Mouse (Mus musculus): Measurements from ENCODE around the gene Efhc1.

The Efhc1 gene

DNA sequence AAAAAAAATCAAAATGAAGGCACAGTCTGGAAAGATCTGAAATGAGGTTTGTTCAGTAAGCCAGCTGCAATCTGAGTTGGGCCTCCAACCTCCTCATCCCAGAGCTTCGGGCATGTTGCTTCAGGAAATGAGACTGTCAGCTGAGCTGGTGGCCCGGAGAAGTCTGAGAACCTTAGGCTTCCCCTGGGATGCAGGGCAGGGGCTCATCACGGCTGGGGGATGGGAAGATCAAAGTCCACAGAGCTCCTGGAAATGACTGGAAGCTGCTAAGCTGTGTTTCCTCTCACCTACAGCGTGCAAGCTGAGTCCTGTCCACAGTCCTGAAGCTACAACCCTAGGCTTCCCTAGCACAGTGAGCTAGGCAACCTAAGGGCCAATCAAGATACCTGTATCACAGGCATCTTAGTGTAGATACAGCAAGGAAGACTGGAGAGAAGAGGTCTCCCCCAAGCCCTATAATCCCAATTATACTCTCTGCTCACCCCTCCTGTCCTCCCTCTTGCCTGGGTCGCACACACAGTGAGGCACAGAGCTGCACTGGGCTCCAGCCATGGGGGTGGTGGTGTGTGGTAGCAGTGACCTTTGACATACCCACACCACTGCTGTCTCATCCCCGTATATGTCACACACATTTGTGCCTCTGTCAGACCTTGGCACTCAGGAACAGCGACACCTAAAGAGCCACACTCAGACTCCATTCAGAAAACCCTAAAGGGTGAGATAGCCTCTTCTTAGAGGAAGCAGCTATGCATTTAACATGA, 56.7 kb downstream of the Efhc1 start:
- no peak for DNase-seq (ENCODE audit: low spot score)

GRCm38 (mm10) chr1:21008891-21009290, 57.5 kb downstream of the Efhc1 start:
- peak; percentile 62 for DNase-seq (ENCODE audit: low spot score)

DNA sequence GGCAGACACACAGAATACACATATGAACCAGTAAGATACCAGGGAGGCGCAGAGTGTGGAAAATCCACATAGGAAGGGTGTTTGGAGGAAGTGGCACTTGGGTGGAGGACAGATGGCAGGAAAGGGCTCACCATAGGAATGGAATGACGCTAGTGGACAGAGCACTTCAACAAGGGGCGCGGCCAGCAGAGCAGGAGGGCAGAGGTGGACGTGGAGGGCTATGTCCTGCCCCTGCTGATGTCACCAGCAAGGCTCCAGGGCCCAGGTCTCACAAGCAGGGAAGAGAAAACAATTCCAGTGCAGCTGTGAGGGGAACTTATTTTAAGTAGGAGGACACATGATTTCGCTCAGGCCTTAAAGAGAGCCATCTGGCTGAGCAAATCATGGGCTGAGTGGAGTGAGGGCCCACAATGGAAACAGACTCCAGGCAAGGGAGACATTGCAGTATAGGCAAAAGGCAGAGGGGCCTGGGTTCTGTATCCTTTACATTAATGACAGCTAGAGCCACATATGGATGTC, 58.9 kb downstream of the Efhc1 start:
- DNase-seq (ENCODE audit: low spot score): peak; percentile 20

DNA sequence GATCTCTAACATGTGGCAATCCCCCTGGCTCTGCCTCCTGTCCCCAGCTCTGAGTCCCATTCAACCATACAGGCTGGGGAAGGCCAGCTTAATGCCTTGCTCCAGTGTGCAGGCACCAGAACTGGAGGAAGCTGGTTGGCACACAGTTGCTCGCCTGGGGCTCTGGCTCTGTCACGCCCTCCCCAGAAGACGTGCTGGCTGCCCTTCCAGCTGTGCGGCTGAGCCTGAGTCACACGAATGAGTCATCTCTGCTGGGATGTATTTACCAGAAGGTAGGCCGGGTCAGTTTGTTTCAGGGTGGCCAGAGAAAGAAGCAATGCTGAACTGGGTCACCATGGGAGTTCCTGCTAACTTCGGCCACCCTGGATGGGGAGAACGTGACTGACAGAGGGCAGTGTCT, 63.0 kb downstream of the Efhc1 start:
- peak; percentile 89 for DNase-seq (ENCODE audit: low spot score)

DNA sequence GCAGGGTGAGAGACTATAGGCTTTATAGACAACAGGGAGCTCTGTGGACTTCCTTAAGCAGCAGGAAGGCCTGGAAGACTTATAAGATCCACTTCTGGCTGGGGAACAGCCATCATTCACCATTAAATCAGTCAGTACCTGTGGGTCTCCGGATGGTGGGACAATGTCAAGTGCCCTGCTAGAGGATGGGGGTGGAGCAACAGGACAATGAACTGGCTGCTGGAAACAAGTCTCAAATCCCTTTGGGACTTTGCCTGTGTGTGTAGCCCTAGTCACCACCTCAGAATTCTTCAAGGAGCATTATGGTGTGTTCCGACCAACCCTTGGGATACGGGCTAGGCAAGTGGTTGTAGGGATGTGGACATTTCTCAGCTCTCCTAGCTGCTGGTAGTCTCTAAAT, 71.7 kb downstream of the Efhc1 start:
- DNase-seq (ENCODE audit: low spot score): no peak

- no peak for DNase-seq (ENCODE audit: low spot score)
These were observed 73.8 kb downstream of the Efhc1 start for GRCm38 (mm10) chr1:21025203-21025602.

DNA sequence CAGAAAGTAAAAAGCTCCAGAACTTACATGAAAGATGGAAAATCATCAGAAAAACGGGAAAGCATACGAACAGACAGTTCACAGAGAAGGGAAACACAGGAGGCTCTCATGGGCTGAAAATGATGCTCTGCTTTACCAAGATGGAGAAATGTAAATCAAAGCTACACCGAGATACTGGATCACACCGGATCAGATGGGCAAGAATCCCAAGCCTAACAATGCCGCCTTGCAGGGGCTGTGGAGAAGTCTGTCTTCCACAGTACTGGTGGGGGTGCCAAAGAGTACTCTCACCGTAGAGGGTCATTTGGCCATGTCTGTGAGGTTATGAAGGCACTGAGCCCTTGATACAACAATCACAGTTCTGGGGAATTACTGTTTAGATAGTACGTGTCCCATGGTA, 75.1 kb downstream of the Efhc1 start:
- no peak for DNase-seq (ENCODE audit: low spot score)

DNA sequence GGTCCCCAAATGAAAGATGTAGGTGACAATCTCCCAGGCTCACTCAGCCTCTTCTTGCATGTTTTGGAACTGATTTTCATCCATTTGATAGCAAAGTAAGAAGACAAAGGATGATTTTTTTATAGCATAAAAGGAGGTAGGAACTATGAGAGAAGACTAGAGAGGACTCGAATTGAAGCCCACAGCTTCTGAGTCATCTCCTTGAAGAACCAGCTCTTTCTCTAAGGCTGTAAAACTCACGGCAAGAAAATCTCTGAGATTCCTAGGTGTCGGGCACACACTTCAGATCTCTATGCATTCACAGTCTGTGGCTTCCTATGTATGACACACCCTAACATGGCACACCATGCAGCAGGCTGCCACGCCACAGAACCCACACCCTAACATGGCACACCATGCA, 77.6 kb downstream of the Efhc1 start:
- no peak for DNase-seq (ENCODE audit: low spot score)

DNA sequence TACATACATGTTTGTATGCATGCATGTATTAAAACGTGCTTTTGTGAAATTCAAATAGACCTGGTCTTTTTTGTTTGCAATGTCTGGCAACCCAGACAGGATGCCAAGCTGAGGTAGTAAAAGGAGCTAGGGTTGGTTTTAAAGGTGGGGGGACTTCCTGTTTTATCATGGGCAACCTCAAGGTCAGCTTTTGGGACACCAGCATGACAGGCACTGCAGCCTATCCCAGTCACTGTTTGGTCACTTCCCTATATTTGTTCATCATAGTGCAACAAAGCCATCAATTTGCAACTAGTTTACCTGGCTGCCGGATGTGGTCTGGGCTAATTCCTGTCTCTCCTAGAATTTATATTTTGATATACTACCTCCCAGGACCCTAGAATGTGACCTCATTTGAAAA, 80.2 kb downstream of the Efhc1 start:
- DNase-seq (ENCODE audit: low spot score): no peak

GRCm38 (mm10) chr1:21033065-21033791, 81.8 kb downstream of the Efhc1 start:
- DNase-seq (ENCODE audit: low spot score): no peak

DNA sequence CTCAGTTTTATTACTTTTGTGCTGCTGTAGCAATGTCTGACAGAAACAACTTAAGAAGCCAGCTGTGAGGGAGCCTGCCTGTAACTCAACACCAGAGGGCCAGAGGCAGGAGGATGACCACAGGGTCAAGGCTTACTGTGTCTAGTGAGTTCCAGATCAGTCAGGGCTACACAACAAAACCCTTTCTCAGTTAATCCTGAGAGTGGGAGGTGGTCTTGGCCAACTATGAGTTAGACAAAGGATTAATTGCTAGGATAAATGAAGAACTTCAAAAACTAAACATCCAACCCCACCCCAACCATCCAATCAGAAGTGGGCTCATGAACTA, 82.3 kb downstream of the Efhc1 start:
- no peak for DNase-seq (ENCODE audit: low spot score)

- DNase-seq (ENCODE audit: low spot score): no peak
These were observed 84.5 kb downstream of the Efhc1 start for GRCm38 (mm10) chr1:21035878-21036277.

DNA sequence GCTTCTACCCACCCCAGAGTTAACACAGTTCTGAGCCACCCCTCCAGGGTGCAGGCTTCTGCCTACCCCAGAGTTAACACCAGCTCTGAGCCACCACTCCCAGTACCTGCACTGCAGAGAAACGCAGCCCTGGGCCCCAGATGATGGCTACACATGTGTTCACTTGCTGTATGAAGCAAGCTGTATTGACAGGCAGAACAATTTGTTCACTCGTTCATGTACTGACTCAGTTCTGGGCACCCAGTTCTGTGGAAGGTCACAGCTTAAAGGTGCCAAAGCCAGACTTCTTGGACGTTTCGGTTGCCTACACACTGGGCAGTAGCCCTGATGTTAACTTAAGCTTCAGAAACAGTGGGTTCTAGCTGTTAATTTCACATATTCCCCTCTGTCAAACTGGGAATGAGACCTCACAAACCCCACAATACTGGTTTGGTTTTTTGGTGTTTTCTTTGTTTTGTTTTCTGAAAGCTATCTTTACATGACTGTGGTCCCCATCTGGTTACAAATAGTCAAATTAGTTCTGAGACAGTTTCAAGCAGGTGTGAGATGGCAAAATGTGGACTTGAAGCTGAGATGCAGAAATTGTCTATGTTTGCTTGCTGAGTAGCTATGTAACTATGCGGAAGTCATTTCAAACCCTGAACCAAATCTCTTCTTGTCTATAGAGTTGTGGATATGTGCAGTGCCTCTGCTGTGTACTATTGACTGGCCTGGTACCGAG, 86.6 kb downstream of the Efhc1 start:
- DNase-seq (ENCODE audit: low spot score): no peak

DNA sequence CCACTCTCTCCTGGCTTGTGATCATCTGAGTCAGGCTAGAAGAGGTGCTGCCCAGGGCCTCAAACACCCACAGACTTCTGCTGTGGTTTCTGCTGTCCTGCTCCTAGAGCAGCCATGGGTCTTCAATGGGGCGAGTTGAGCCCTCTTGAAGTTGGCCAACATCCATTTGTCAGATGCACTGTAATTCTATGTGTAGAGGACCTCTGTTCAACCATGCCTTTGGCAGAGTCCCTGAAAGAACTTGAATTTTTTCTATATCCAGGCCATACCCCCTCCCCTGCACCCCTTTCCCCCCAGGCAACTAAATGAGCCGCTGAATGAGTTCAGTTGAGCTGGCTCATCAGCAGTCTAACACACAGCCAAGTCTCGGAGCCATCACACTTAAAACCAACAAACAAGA, 88.1 kb downstream of the Efhc1 start:
- no peak for DNase-seq (ENCODE audit: low spot score)

- no peak for DNase-seq (ENCODE audit: low spot score)
These were observed 88.7 kb downstream of the Efhc1 start for GRCm38 (mm10) chr1:21040173-21040572.
